Mouse (Mus musculus): ENCODE results near the gene Hephl1. TPM values are rescaled to one million over a fixed set of nuclear protein-coding genes. Genes with fewer than 3 reads are reported as not detected.

Gene Hephl1
- total and polyA plus RNA-seq, 3 experiments, result not detected

DNA sequence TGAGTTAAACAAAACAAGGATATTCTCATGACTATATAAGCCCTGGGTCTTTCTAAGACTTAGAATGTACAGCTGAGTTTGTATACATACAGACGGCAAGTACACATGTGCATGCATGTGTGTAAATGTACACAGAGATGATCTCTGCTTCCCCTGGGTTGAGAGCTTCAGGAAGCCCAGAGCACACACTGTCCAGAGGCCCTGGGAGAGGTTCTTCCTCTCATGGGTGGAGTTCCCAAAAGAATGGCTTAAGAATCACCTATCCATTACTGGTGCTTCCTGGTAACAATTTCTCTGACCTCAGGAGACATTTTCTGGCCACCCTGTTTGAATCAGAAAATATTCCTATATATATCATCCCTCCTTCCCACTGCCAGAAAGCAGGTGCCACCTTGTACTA, 28.6 kb upstream of the Hephl1 start:
- Histone ChIP-seq H3K9ac (ENCODE audit: insufficient read depth, low read depth) (no peak overlapping the region), H3K36me3 (replicated peaks in 1 of 2; ENCODE audit: control insufficient read depth in 1 of 2, insufficient read depth in 1 of 2, low read length in 1 of 2) (no peaks in the 10 kb centered on the region), H3K27me3 (replicated peaks) (no peaks in the 10 kb centered on the region), H3K4me3 (replicated peaks in 1 of 3; ENCODE audit: low read depth in 2 of 3, low read length in 2 of 3, poor library complexity in 1 of 3) (no peak overlapping the region), H3K4me2 (ENCODE audit: insufficient read depth, low read depth, poor library complexity, severe bottlenecking) (no peak overlapping the region), H3K9me3 (replicated peaks; ENCODE audit: low read length) (no peaks in the 10 kb centered on the region), H3K79me2 (replicated peaks; ENCODE audit: control insufficient read depth, extremely low read depth, insufficient read depth, poor library complexity, severe bottlenecking) (no peaks in the 10 kb centered on the region), H3K27ac (ENCODE audit: insufficient read depth, low read depth) (no peak overlapping the region), H3K4me1 (ENCODE audit: control insufficient read depth in 1 of 2, insufficient read depth in 2 of 2) (no peaks in the 10 kb centered on the region)
- no peak for TF ChIP-seq IRF4 (IDR thresholded peaks at IDR 0.05; ENCODE audit: low read depth, low read length)
- no peak for TF ChIP-seq BHLHE40 (IDR thresholded peaks at IDR 0.05; ENCODE audit: low read depth, low read length)
- TF ChIP-seq MAFK (IDR thresholded peaks at IDR 0.05; ENCODE audit: insufficient replicate concordance, low read length), result no peak
- no peak for TF ChIP-seq MAX (IDR thresholded peaks at IDR 0.05; ENCODE audit: low read length)
- no peak for TF ChIP-seq NELFE (IDR thresholded peaks at IDR 0.05; ENCODE audit: low read depth, low read length)
- TF ChIP-seq CHD2 (IDR thresholded peaks at IDR 0.05; ENCODE audit: low read length), result no peak
- no peak for TF ChIP-seq SMC3 (IDR thresholded peaks at IDR 0.05; ENCODE audit: low read depth, low read length)
- no peak for TF ChIP-seq MEF2A (IDR thresholded peaks at IDR 0.05; ENCODE audit: borderline replicate concordance, low read depth, low read length)
- TF ChIP-seq KAT2A (IDR thresholded peaks at IDR 0.05; ENCODE audit: insufficient replicate concordance, low read length), result no peak
- dilution Hi-C loops (cut with MboI; ENCODE audit: extremely low pct_ligation_motif_present, extremely low pct_unique_long_range_greater_than_20kb, low sequenced_read_pairs) (no loop called here), in situ Hi-C loops (cut with MboI; ENCODE audit: low pct_ligation_motif_present, low pct_unique_long_range_greater_than_20kb, low sequenced_read_pairs) (no loop called here)
- no peak for DNase-seq (ENCODE audit: extremely low read depth)

GRCm38 (mm10) chr9:15125897-15126296, 14.0 kb upstream of the Hephl1 start:
- in situ Hi-C loops (cut with MboI; ENCODE audit: low pct_ligation_motif_present, low pct_unique_long_range_greater_than_20kb, low sequenced_read_pairs), result no loop called here
- TF ChIP-seq USF2 (conservative IDR thresholded peaks at IDR 0.05; ENCODE audit: low read depth, low read length) (no peak), CHD1 (IDR thresholded peaks at IDR 0.05; ENCODE audit: low read depth, low read length) (no peak), RCOR1 (conservative IDR thresholded peaks at IDR 0.05; ENCODE audit: low read depth, low read length) (no peak), E2F4 (IDR thresholded peaks at IDR 0.05; ENCODE audit: insufficient replicate concordance, low read depth, low read length) (no peak), UBTF (IDR thresholded peaks at IDR 0.05; ENCODE audit: low read depth, low read length) (no peak), MXI1 (IDR thresholded peaks at IDR 0.05; ENCODE audit: low read depth, low read length) (no peak), MEF2A (IDR thresholded peaks at IDR 0.05; ENCODE audit: borderline replicate concordance, low read depth, low read length) (no peak), ZKSCAN1 (IDR thresholded peaks at IDR 0.05; ENCODE audit: borderline replicate concordance, low read depth, low read length) (no peak), MAFK (IDR thresholded peaks at IDR 0.05; ENCODE audit: insufficient replicate concordance, low read length) (no peak), CTCF (conservative IDR thresholded peaks at IDR 0.05 in 1 of 2, IDR thresholded peaks at IDR 0.05 in 1 of 2; ENCODE audit: low read depth in 2 of 2, low read length in 2 of 2) (no peak), MYC (IDR thresholded peaks at IDR 0.05; ENCODE audit: low read depth, low read length) (no peak), ZNF384 (IDR thresholded peaks at IDR 0.05; ENCODE audit: low read depth, low read length) (no peak), NRF1 (IDR thresholded peaks at IDR 0.05; ENCODE audit: low read depth, low read length) (no peak), POLR2AphosphoS2 (IDR thresholded peaks at IDR 0.05; ENCODE audit: low read depth, low read length) (no peak), HCFC1 (IDR thresholded peaks at IDR 0.05; ENCODE audit: low read depth, low read length) (no peak), JUN (IDR thresholded peaks at IDR 0.05; ENCODE audit: insufficient read depth, low read depth, low read length) (no peak), BHLHE40 (IDR thresholded peaks at IDR 0.05; ENCODE audit: low read depth, low read length) (no peak), EP300 (IDR thresholded peaks at IDR 0.05; ENCODE audit: low read length) (no peak)
- no peaks in the 10 kb centered on the region for H3K79me2 ChIP-seq (replicated peaks; ENCODE audit: control insufficient read depth, extremely low read depth, insufficient read depth, poor library complexity, severe bottlenecking)
- dilution Hi-C loops (cut with MboI; ENCODE audit: extremely low pct_ligation_motif_present, extremely low pct_unique_long_range_greater_than_20kb, low sequenced_read_pairs), result no loop called here
- H3K9me3 ChIP-seq (replicated peaks; ENCODE audit: low read length), result no peaks in the 10 kb centered on the region
- no peaks in the 10 kb centered on the region for H3K36me3 ChIP-seq (replicated peaks in 1 of 2; ENCODE audit: control insufficient read depth in 1 of 2, insufficient read depth in 1 of 2, low read length in 1 of 2)
- no peak for DNase-seq (ENCODE audit: extremely low read depth)
- H3K27ac ChIP-seq (ENCODE audit: insufficient read depth, low read depth), result no peak overlapping the region
- H3K4me1 ChIP-seq (ENCODE audit: control insufficient read depth in 1 of 2, insufficient read depth in 2 of 2), result no peaks in the 10 kb centered on the region
- H3K4me2 ChIP-seq (ENCODE audit: insufficient read depth, low read depth, poor library complexity, severe bottlenecking), result no peak overlapping the region
- H3K9ac ChIP-seq (ENCODE audit: insufficient read depth, low read depth), result no peak overlapping the region
- H3K27me3 ChIP-seq (replicated peaks), result no peaks in the 10 kb centered on the region
- no peak overlapping the region for H3K4me3 ChIP-seq (replicated peaks in 1 of 3; ENCODE audit: low read depth in 2 of 3, low read length in 2 of 3, poor library complexity in 1 of 3)
